Mouse (Mus musculus): ENCODE data around the gene Omp. TPM values are rescaled to one million over a fixed set of nuclear protein-coding genes. Genes with fewer than 3 reads are reported as not detected.

Gene Omp
- polyA plus RNA-seq, 1 experiment: 0.35 TPM

- no peak overlapping the region for H3ac ChIP-seq (ENCODE audit: control insufficient read depth, insufficient read length)
- no peak for TF ChIP-seq MYOD1 (IDR thresholded peaks at IDR 0.05; ENCODE audit: control insufficient read depth in 1 of 3, insufficient read length in 2 of 3, low read depth in 2 of 3)
- TF ChIP-seq TCF3 (IDR thresholded peaks at IDR 0.05; ENCODE audit: insufficient read length, low read depth): no peak
- TF ChIP-seq SRF (IDR thresholded peaks at IDR 0.05; ENCODE audit: control insufficient read depth, insufficient read length, low read depth): no peak
- TF ChIP-seq USF1 (IDR thresholded peaks at IDR 0.05; ENCODE audit: low read depth): no peak
- no peak for TF ChIP-seq POLR2AphosphoS2 (IDR thresholded peaks at IDR 0.05; ENCODE audit: insufficient read length, low read depth)
- TF ChIP-seq REST (IDR thresholded peaks at IDR 0.05; ENCODE audit: insufficient read depth, insufficient read length): no peak
- no peak for TF ChIP-seq MAX (IDR thresholded peaks at IDR 0.05; ENCODE audit: low read depth)
- TF ChIP-seq TCF12 (IDR thresholded peaks at IDR 0.05; ENCODE audit: insufficient read depth, poor library complexity, severe bottlenecking): no peak
- no peak for TF ChIP-seq E2F4 (IDR thresholded peaks at IDR 0.05; ENCODE audit: insufficient read depth)
- no peak for TF ChIP-seq POLR2A (IDR thresholded peaks at IDR 0.05; ENCODE audit: insufficient read length, low read depth)
- no peak for TF ChIP-seq CEBPB (IDR thresholded peaks at IDR 0.05; ENCODE audit: insufficient read depth, poor library complexity, severe bottlenecking)
- TF ChIP-seq MYOG (IDR thresholded peaks at IDR 0.05; ENCODE audit: control insufficient read depth in 1 of 3, insufficient read depth in 1 of 3, insufficient read length in 2 of 3, low read depth in 2 of 3): no peak
- peaks cover 13% of the 10 kb centered on the region for H3K27me3 ChIP-seq (ENCODE audit: control insufficient read depth, insufficient read depth, insufficient read length)
- no peak overlapping the region for H3K4me3 ChIP-seq
- H3K4me2 ChIP-seq (ENCODE audit: low read depth): no peak overlapping the region
- H3K79me2 ChIP-seq (ENCODE audit: control insufficient read depth, insufficient read depth): no peaks in the 10 kb centered on the region
- H3K36me3 ChIP-seq (ENCODE audit: control insufficient read depth, insufficient read depth): no peaks in the 10 kb centered on the region
Measured at GRCm38 (mm10) chr7:98103002-98103941, 42.0 kb downstream of the Omp start.

- Histone ChIP-seq H3K36me3 (ENCODE audit: control insufficient read depth, insufficient read depth) (no peaks in the 10 kb centered on the region), H3K4me2 (ENCODE audit: low read depth) (no peak overlapping the region), H3ac (ENCODE audit: control insufficient read depth, insufficient read length) (no peak overlapping the region), H3K4me3 (no peak overlapping the region), H3K27me3 (ENCODE audit: control insufficient read depth, insufficient read depth, insufficient read length) (peaks cover 18% of the 10 kb centered on the region), H3K79me2 (ENCODE audit: control insufficient read depth, insufficient read depth) (no peaks in the 10 kb centered on the region)
- TF ChIP-seq SRF (IDR thresholded peaks at IDR 0.05; ENCODE audit: control insufficient read depth, insufficient read length, low read depth) (no peak), TCF12 (IDR thresholded peaks at IDR 0.05; ENCODE audit: insufficient read depth, poor library complexity, severe bottlenecking) (no peak), CEBPB (IDR thresholded peaks at IDR 0.05; ENCODE audit: insufficient read depth, poor library complexity, severe bottlenecking) (no peak), POLR2AphosphoS2 (IDR thresholded peaks at IDR 0.05; ENCODE audit: insufficient read length, low read depth) (no peak)
Measured at GRCm38 (mm10) chr7:98102488-98102887, 42.8 kb downstream of the Omp start.

- Histone ChIP-seq H3K36me3 (ENCODE audit: control insufficient read depth, insufficient read depth) (no peaks in the 10 kb centered on the region), H3K4me3 (no peak overlapping the region), H3ac (ENCODE audit: control insufficient read depth, insufficient read length) (no peak overlapping the region), H3K27me3 (ENCODE audit: control insufficient read depth, insufficient read depth, insufficient read length) (peaks cover 42% of the 10 kb centered on the region), H3K4me2 (ENCODE audit: low read depth) (no peak overlapping the region), H3K79me2 (ENCODE audit: control insufficient read depth, insufficient read depth) (no peaks in the 10 kb centered on the region)
- TF ChIP-seq TCF3 (IDR thresholded peaks at IDR 0.05; ENCODE audit: insufficient read length, low read depth) (no peak), SRF (IDR thresholded peaks at IDR 0.05; ENCODE audit: control insufficient read depth, insufficient read length, low read depth) (no peak), E2F4 (IDR thresholded peaks at IDR 0.05; ENCODE audit: insufficient read depth) (no peak), MYOG (IDR thresholded peaks at IDR 0.05; ENCODE audit: control insufficient read depth in 1 of 3, insufficient read depth in 1 of 3, insufficient read length in 2 of 3, low read depth in 2 of 3) (no peak), REST (IDR thresholded peaks at IDR 0.05; ENCODE audit: insufficient read depth, insufficient read length) (no peak), MYOD1 (IDR thresholded peaks at IDR 0.05; ENCODE audit: control insufficient read depth in 1 of 3, insufficient read length in 2 of 3, low read depth in 2 of 3) (no peak)
Measured at GRCm38 (mm10) chr7:98097557-98097956, 47.7 kb downstream of the Omp start.

GRCm38 (mm10) chr7:98095852-98096251, 49.5 kb downstream of the Omp start:
- Histone ChIP-seq H3K27me3 (ENCODE audit: control insufficient read depth, insufficient read depth, insufficient read length) (peaks cover 47% of the 10 kb centered on the region), H3K4me2 (ENCODE audit: low read depth) (no peak overlapping the region), H3K79me2 (ENCODE audit: control insufficient read depth, insufficient read depth) (no peaks in the 10 kb centered on the region), H3K4me3 (no peak overlapping the region), H3ac (ENCODE audit: control insufficient read depth, insufficient read length) (no peak overlapping the region), H3K36me3 (ENCODE audit: control insufficient read depth, insufficient read depth) (no peaks in the 10 kb centered on the region)
- TF ChIP-seq SRF (IDR thresholded peaks at IDR 0.05; ENCODE audit: control insufficient read depth, insufficient read length, low read depth) (no peak), MYOG (IDR thresholded peaks at IDR 0.05; ENCODE audit: control insufficient read depth in 1 of 3, insufficient read depth in 1 of 3, insufficient read length in 2 of 3, low read depth in 2 of 3) (no peak)

Other genes with a start within 250 kb of the Omp start
- gene Gdpd4, start 225.5 kb downstream of the Omp start, polyA plus RNA-seq (2012; fragmentation: generic; extraction: Trizol): not detected
- 0.29 TPM for gene Myo7a, start 26.0 kb downstream of the Omp start, polyA plus RNA-seq (2012; fragmentation: generic; extraction: Trizol)
- gene Capn5, start 32.8 kb upstream of the Omp start, polyA plus RNA-seq (2012; fragmentation: generic; extraction: Trizol): 6.2 TPM
- 0.04 TPM for gene B3gnt6, start 54.0 kb upstream of the Omp start, polyA plus RNA-seq (2012; fragmentation: generic; extraction: Trizol)
- gene Acer3, start 175.7 kb upstream of the Omp start, polyA plus RNA-seq (2012; fragmentation: generic; extraction: Trizol): 9.1 TPM
- gene Tsku, start 215.8 kb upstream of the Omp start, polyA plus RNA-seq (2012; fragmentation: generic; extraction: Trizol): 8.4 TPM

Data from myocyte (in vitro differentiated cells).